ENCODE assay signal across 8 mouse cellular contexts in genomic region chr2:150665534-150666451, GRCm38 (mm10). TPM values are rescaled to one million over a fixed set of nuclear protein-coding genes. Genes with fewer than 3 reads are reported as not detected.
DNase-seq lines count a peak whose midpoint lies in the region; ATAC-seq lines count a peak whose summit lies in the region.

No protein-coding gene starts in this region.

- peaks cover 3% of the 10 kb centered on the region; the same call in 1 of the 2 replicates for H3K4me1 ChIP-seq in kidney, embryonic 14.5 days (ENCODE audit: control insufficient read depth, insufficient read depth, low read length)
- H3K4me1 ChIP-seq in forebrain, embryonic 16.5 days (replicated peaks; ENCODE audit: control insufficient read depth, insufficient read depth, low read length): peaks cover 50% of the 10 kb centered on the region
- peaks cover 90% of the 10 kb centered on the region for H3K4me1 ChIP-seq in liver, embryonic 15.5 days (replicated peaks)
- peaks cover 16% of the 10 kb centered on the region for H3K4me1 ChIP-seq in limb, embryonic 10.5 days

- 52% methylated on average over 10 of the region's 10 CpGs for WGBS in kidney, embryonic 14.5 days
- 43% methylated on average over 10 of the region's 10 CpGs for WGBS in forebrain, embryonic 16.5 days
- 7% methylated on average over 10 of the region's 10 CpGs for WGBS in liver, embryonic 15.5 days (ENCODE audit: insufficient replicate concordance)
- 60% methylated on average over 10 of the region's 10 CpGs for WGBS in limb, embryonic 10.5 days

- no peak for ATAC-seq in kidney, embryonic 14.5 days (ENCODE audit: low FRiP score, low TSS enrichment)
- ATAC-seq in forebrain, embryonic 16.5 days: peak; percentile 26; the same call in 1 of the 2 replicates
- ATAC-seq in liver, embryonic 15.5 days (ENCODE audit: insufficient read depth): peak; percentile 71

- peak; percentile 52 for DNase-seq in kidney, adult 18-20 months
- peak; percentile 31 for DNase-seq in splenic B cell, adult 2 months (ENCODE audit: low read depth, low spot score)
- DNase-seq in limb, embryonic 10.5 days (ENCODE audit: low spot score): no peak
- no peak for DNase-seq in ovary, postnatal 10 days (ENCODE audit: low spot score)
- DNase-seq in left cerebral cortex, postnatal 14 days (ENCODE audit: low spot score in 2 of 2): no peak

- H3K4me3 ChIP-seq in kidney, embryonic 14.5 days (ENCODE audit: low read length): no peak overlapping the region
- H3K4me3 ChIP-seq in forebrain, embryonic 16.5 days (replicated peaks; ENCODE audit: low read length): no peak overlapping the region
- peak overlapping the region; percentile 82 for H3K4me3 ChIP-seq in liver, embryonic 15.5 days (replicated peaks)
- H3K4me3 ChIP-seq in limb, embryonic 10.5 days: no peak overlapping the region

- no peaks in the 10 kb centered on the region for H3K36me3 ChIP-seq in kidney, embryonic 14.5 days (ENCODE audit: control insufficient read depth, insufficient read depth, low read length)
- H3K36me3 ChIP-seq in forebrain, embryonic 16.5 days (ENCODE audit: control insufficient read depth, insufficient read depth): no peaks in the 10 kb centered on the region
- 0 out of 2 replicates have a peak, but pooled peaks cover 5% of the 10 kb centered on the region for H3K36me3 ChIP-seq in liver, embryonic 15.5 days (replicated peaks)
- no peaks in the 10 kb centered on the region for H3K36me3 ChIP-seq in splenic B cell, adult 2 months (ENCODE audit: control insufficient read depth, insufficient read depth, low read length, poor library complexity, severe bottlenecking)
- H3K36me3 ChIP-seq in limb, embryonic 10.5 days: no peaks in the 10 kb centered on the region

- peaks cover 9% of the 10 kb centered on the region for H3K27me3 ChIP-seq in kidney, embryonic 14.5 days (ENCODE audit: control insufficient read depth, insufficient read depth, low read length)
- no peaks in the 10 kb centered on the region for H3K27me3 ChIP-seq in forebrain, embryonic 16.5 days (replicated peaks; ENCODE audit: control insufficient read depth, insufficient read depth, low read length)
- no peaks in the 10 kb centered on the region for H3K27me3 ChIP-seq in liver, embryonic 15.5 days
- H3K27me3 ChIP-seq in splenic B cell, adult 2 months (ENCODE audit: control insufficient read depth, insufficient read depth, low read length, poor library complexity, severe bottlenecking): no peaks in the 10 kb centered on the region
- H3K27me3 ChIP-seq in limb, embryonic 10.5 days (ENCODE audit: low read depth, poor library complexity, severe bottlenecking): peaks cover 53% of the 10 kb centered on the region

- no peaks in the 10 kb centered on the region for H3K9me3 ChIP-seq in kidney, embryonic 14.5 days (ENCODE audit: control insufficient read depth, low read length)
- no peaks in the 10 kb centered on the region for H3K9me3 ChIP-seq in forebrain, embryonic 16.5 days (ENCODE audit: control insufficient read depth, low read length)
- no peaks in the 10 kb centered on the region for H3K9me3 ChIP-seq in liver, embryonic 15.5 days (replicated peaks)
- H3K9me3 ChIP-seq in limb, embryonic 10.5 days (replicated peaks): no peaks in the 10 kb centered on the region

- no peak overlapping the region for H3K4me2 ChIP-seq in kidney, embryonic 14.5 days (replicated peaks; ENCODE audit: low read depth, low read length)
- 0 out of 2 replicates have a peak overlapping the region, but pooled peaks have one; percentile 12 for H3K4me2 ChIP-seq in forebrain, embryonic 16.5 days (ENCODE audit: low read length)
- peak overlapping the region; percentile 96 for H3K4me2 ChIP-seq in liver, embryonic 15.5 days

- no peak overlapping the region for H3K9ac ChIP-seq in kidney, embryonic 14.5 days (ENCODE audit: low read depth, low read length)
- no peak overlapping the region for H3K9ac ChIP-seq in forebrain, embryonic 16.5 days (replicated peaks; ENCODE audit: low read depth, low read length)
- H3K9ac ChIP-seq in liver, embryonic 15.5 days: peak overlapping the region; percentile 28; the same call in 1 of the 2 replicates

- no peak overlapping the region for H3K27ac ChIP-seq in kidney, embryonic 14.5 days (ENCODE audit: low read depth, low read length)
- 0 out of 2 replicates have a peak overlapping the region, but pooled peaks have one; percentile 17 for H3K27ac ChIP-seq in forebrain, embryonic 16.5 days (ENCODE audit: low read length)
- peak overlapping the region; percentile 95 for H3K27ac ChIP-seq in liver, embryonic 15.5 days (replicated peaks)
- H3K27ac ChIP-seq in limb, embryonic 10.5 days: no peak overlapping the region

- intact Hi-C loops in left cerebral cortex, postnatal 14 days (cut with DNase I): no loop called here

RNA-seq across cellular contexts. Expression of gene Acss1, which starts 2.5 kb away (rescaled TPM):
- 2.3 and 5.6 TPM in 2 replicates for polyA plus RNA-seq in kidney, embryonic 14.5 days (2014; fragmentation: Nextera tagmentation; extraction: Ambion mirVana)
- 21.9 and 22.2 TPM in 2 replicates for polyA plus RNA-seq in forebrain, embryonic 16.5 days (2015; fragmentation: Nextera tagmentation; extraction: Ambion mirVana)
- polyA plus RNA-seq in liver, embryonic 15.5 days (2015; fragmentation: Nextera tagmentation; extraction: Ambion mirVana): 45.3 and 50.8 TPM in 2 replicates
- polyA plus RNA-seq in limb, embryonic 10.5 days (2016; fragmentation: Nextera tagmentation; extraction: Ambion mirVana): 3.4 and 3.6 TPM in 2 replicates
- 10 to 100 TPM; 17.1 to 17.5 TPM for total RNA-seq in left cerebral cortex, postnatal 14 days (2021)

RNA-seq across cellular contexts. Expression of gene Vsx1, which starts 23.4 kb away (rescaled TPM):
- polyA plus RNA-seq in kidney, embryonic 14.5 days (2014; fragmentation: Nextera tagmentation; extraction: Ambion mirVana): not detected in 2 replicates
- polyA plus RNA-seq in forebrain, embryonic 16.5 days (2015; fragmentation: Nextera tagmentation; extraction: Ambion mirVana): not detected in 2 replicates
- polyA plus RNA-seq in liver, embryonic 15.5 days (2015; fragmentation: Nextera tagmentation; extraction: Ambion mirVana): not detected in 2 replicates
- polyA plus RNA-seq in limb, embryonic 10.5 days (2016; fragmentation: Nextera tagmentation; extraction: Ambion mirVana): not detected in 2 replicates
- total RNA-seq in left cerebral cortex, postnatal 14 days (2021): not detected

RNA-seq across cellular contexts. Expression of gene Apmap, which starts 57.4 kb away (rescaled TPM):
- 31.9 and 41.3 TPM in 2 replicates for polyA plus RNA-seq in kidney, embryonic 14.5 days (2014; fragmentation: Nextera tagmentation; extraction: Ambion mirVana)
- polyA plus RNA-seq in forebrain, embryonic 16.5 days (2015; fragmentation: Nextera tagmentation; extraction: Ambion mirVana): 42.2 and 44.4 TPM in 2 replicates
- polyA plus RNA-seq in liver, embryonic 15.5 days (2015; fragmentation: Nextera tagmentation; extraction: Ambion mirVana): 27.8 and 28.0 TPM in 2 replicates
- 26.6 and 28.9 TPM in 2 replicates for polyA plus RNA-seq in limb, embryonic 10.5 days (2016; fragmentation: Nextera tagmentation; extraction: Ambion mirVana)
- 10 to 100 TPM; 49.1 to 50.1 TPM for total RNA-seq in left cerebral cortex, postnatal 14 days (2021)

Comparison
In these comparisons a context has a peak if more than half of its experiments do, and no peak if none do; other contexts are left out.
1. DNase-seq: peak in kidney, adult 18-20 months (single experiment) and splenic B cell, adult 2 months (single experiment); none in limb, embryonic 10.5 days (single experiment), ovary, postnatal 10 days (single experiment) and left cerebral cortex, postnatal 14 days (0 of 2).
2. H3K27ac ChIP-seq: peak in forebrain, embryonic 16.5 days (single experiment) and liver, embryonic 15.5 days (single experiment); none in kidney, embryonic 14.5 days (single experiment) and limb, embryonic 10.5 days (single experiment).